Mouse (Mus musculus) myocyte (in vitro differentiated cells): ENCODE data around the gene Elac2.

Experiments
- MYOD1 ChIP-seq, 3 experiments: IDR thresholded peaks; one replicate each; pipeline ENCODE4 v1.6.1; 2011; ENCODE audit warnings: control low read depth in 2 of 3, low read depth in 2 of 3, mild to moderate bottlenecking in 2 of 3, moderate library complexity in 1 of 3; ENCODE audit not compliant: insufficient read length in 2 of 3, control insufficient read depth in 1 of 3
- POLR2A ChIP-seq: IDR thresholded peaks from one replicate; pipeline ENCODE4 v1.6.1; 2011; ENCODE audit warnings: low read depth, mild to moderate bottlenecking, control low read depth, moderate library complexity; ENCODE audit not compliant: insufficient read length
- TCF12 ChIP-seq: IDR thresholded peaks from one replicate; pipeline ENCODE4 v1.6.1; 2011; ENCODE audit warnings: mild to moderate bottlenecking, control low read depth; ENCODE audit not compliant: poor library complexity, insufficient read depth, severe bottlenecking

DNA sequence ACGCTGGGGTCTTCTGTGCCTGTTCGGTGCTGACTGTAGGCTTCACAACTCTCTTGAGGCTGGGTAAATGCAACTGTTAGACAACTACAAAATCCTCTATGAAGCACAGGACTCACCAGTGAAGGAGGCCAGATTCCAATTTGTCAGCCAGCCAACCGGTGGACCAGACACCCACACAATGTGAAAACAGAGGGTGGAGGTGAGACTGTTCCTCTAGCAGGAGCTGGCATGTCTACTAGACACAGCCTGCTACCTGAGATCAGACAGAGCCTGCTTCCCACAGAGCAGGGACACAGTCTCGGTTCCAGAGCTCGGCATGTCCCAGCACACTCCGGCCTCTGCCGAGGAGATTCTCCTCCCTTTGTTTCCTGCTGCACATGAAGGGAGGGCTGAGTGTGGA lies 70.3 kb downstream of the Elac2 start:
- TF ChIP-seq MYOD1 (IDR thresholded peaks at IDR 0.05; ENCODE audit: control insufficient read depth in 1 of 3, insufficient read length in 2 of 3, low read depth in 2 of 3) (no peak), TCF12 (no peak), POLR2A (no peak)
